Mouse (Mus musculus): ENCODE measurements around the gene Prpf3. TPM values are rescaled to one million over a fixed set of nuclear protein-coding genes. Genes with fewer than 3 reads are reported as not detected.

Gene Prpf3
- total and polyA plus RNA-seq, 3 experiments: 126 to 277 (median 199) TPM

- TF ChIP-seq MAZ (IDR thresholded peaks at IDR 0.05; ENCODE audit: low read depth, low read length) (peak; percentile 90), SIN3A (IDR thresholded peaks at IDR 0.05; ENCODE audit: low read length) (peak; percentile 98), USF2 (IDR thresholded peaks at IDR 0.05; ENCODE audit: borderline replicate concordance in 1 of 2, insufficient read depth in 1 of 2, low read depth in 1 of 2, low read length in 2 of 2) (no peak), MXI1 (IDR thresholded peaks at IDR 0.05; ENCODE audit: low read depth, low read length) (peak; percentile 89), GABPA (IDR thresholded peaks at IDR 0.05; ENCODE audit: low read depth, low read length) (0 out of 2 replicates have a peak, but pooled peaks have one; percentile 18), POLR2AphosphoS5 (IDR thresholded peaks at IDR 0.05; ENCODE audit: borderline replicate concordance, low read depth, low read length) (peak; percentile 89; the same call in 1 of the 2 replicates), SMC3 (IDR thresholded peaks at IDR 0.05; ENCODE audit: low read depth, low read length) (no peak; the same call in 1 of the 2 replicates), NELFE (IDR thresholded peaks at IDR 0.05; ENCODE audit: low read depth, low read length) (peak; percentile 99), POLR2AphosphoS2 (IDR thresholded peaks at IDR 0.05; ENCODE audit: low read length) (peak; percentile 99), ZMIZ1 (IDR thresholded peaks at IDR 0.05; ENCODE audit: low read depth, low read length) (no peak; the same call in none of the 2 replicates), MEF2A (IDR thresholded peaks at IDR 0.05; ENCODE audit: extremely low read depth, insufficient replicate concordance, low read depth, low read length, poor library complexity, severe bottlenecking) (peak; percentile 76; the same call in 1 of the 2 replicates), RAD21 (IDR thresholded peaks at IDR 0.05; ENCODE audit: low read depth, low read length) (no peak), TAL1 (IDR thresholded peaks at IDR 0.05; ENCODE audit: low read length) (no peak), TBP (IDR thresholded peaks at IDR 0.05; ENCODE audit: low read depth, low read length) (peak; percentile 92), ZKSCAN1 (IDR thresholded peaks at IDR 0.05; ENCODE audit: low read depth, low read length) (peak; percentile 12; the same call in 1 of the 2 replicates), E2F4 (IDR thresholded peaks at IDR 0.05; ENCODE audit: borderline replicate concordance, low read depth, low read length) (peak; percentile 54; the same call in 1 of the 2 replicates), ELF1 (IDR thresholded peaks at IDR 0.05; ENCODE audit: low read depth, low read length) (peak; percentile 97), BHLHE40 (IDR thresholded peaks at IDR 0.05; ENCODE audit: borderline replicate concordance, low read depth, low read length) (peak; percentile 64; the same call in 1 of the 2 replicates)
Measured at GRCm38 (mm10) chr3:95871392-95871867, 15.7 kb upstream of the Prpf3 start, which contains the start of gene Mrps21 (continued).

GRCm38 (mm10) chr3:95870976-95871375, 15.3 kb upstream of the Prpf3 start:
- peak overlapping the region; percentile 85 for H3K27ac ChIP-seq (ENCODE audit: control insufficient read depth, low read depth, low read length)
- peaks cover 37% of the 10 kb centered on the region for H3K79me2 ChIP-seq (ENCODE audit: control insufficient read depth, insufficient read depth, low read length, poor library complexity)
- TF ChIP-seq MYC (IDR thresholded peaks at IDR 0.05; ENCODE audit: low read depth, low read length) (no peak), JUND (IDR thresholded peaks at IDR 0.05; ENCODE audit: low read depth, low read length) (0 out of 2 replicates have a peak, but pooled peaks have one; percentile 11)
- peaks cover 3 to 17% of the 10 kb centered on the region in 2 experiments for H3K36me3 ChIP-seq (ENCODE audit: control insufficient read depth in 1 of 2, insufficient read depth in 2 of 2, low read length in 2 of 2)
- H3K9ac ChIP-seq (ENCODE audit: control insufficient read depth, low read depth, low read length, poor library complexity, severe bottlenecking): peak overlapping the region; percentile 83
- H3K4me3 ChIP-seq (ENCODE audit: control insufficient read depth in 1 of 2, insufficient read depth in 1 of 2, low read depth in 2 of 2, low read length in 2 of 2): peak overlapping the region; percentile 75 to 80
- no peaks in the 10 kb centered on the region for H3K27me3 ChIP-seq (ENCODE audit: control insufficient read depth in 1 of 2, insufficient read depth in 2 of 2, low read length in 2 of 2)
- H3K4me1 ChIP-seq (ENCODE audit: control insufficient read depth in 1 of 2, insufficient read depth in 2 of 2, low read length in 2 of 2): peaks cover 4 to 8% of the 10 kb centered on the region in 2 experiments
- DNase-seq (ENCODE audit: low read depth, low spot score): no peak
- no peaks in the 10 kb centered on the region for H3K9me3 ChIP-seq (replicated peaks; ENCODE audit: insufficient read depth, low read length)
